ENCODE assay signal across 8 mouse cellular contexts in the genomic region with DNA sequence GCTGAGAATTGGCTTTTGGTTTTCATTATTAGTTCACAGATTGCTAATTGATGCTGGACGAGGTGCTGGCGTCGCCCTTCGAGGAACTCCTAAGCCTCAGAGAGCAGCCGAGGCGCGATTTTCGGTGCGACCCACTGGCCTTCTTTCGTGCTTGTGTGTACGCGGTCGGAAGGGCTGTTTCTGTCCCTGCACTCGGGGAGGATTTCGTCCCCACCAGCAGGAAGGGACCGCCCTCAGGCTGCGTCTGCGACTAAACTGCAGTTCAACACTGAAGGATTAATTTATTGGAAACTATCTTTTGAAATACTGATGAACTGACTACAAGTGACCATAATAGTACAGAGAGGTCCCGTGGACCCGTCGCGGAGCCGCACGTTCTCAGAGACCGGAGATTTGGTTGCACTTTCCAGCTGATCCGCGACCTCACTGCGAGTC.
A peak's percentile ranks its signal among the peaks of the same experiment; 100 is the strongest.
DNase-seq lines count a peak whose midpoint lies in the region; ATAC-seq and TF ChIP-seq lines count a peak whose summit lies in the region.

No protein-coding gene starts in this region.

- ATAC-seq in forebrain, embryonic 11.5 days (replicated peaks; ENCODE audit: low FRiP score): peak; percentile 58
- no peak for ATAC-seq in hindbrain, embryonic 16.5 days
- ATAC-seq in limb, embryonic 12.5 days (ENCODE audit: insufficient number of reproducible peaks, insufficient read depth, low FRiP score, low TSS enrichment, low read depth): no peak
- ATAC-seq in midbrain, embryonic 15.5 days (replicated peaks): no peak
- no peak for ATAC-seq in monocyte, adult 5-6 weeks (replicated peaks; ENCODE audit: insufficient number of reproducible peaks, low FRiP score, low TSS enrichment, poor library complexity, severe bottlenecking)

- no peak for TF ChIP-seq CTCF in testis, adult 2 months (IDR thresholded peaks at IDR 0.05; ENCODE audit: control insufficient read depth, insufficient read depth, insufficient replicate concordance, low read depth, low read length)

- WGBS in forebrain, embryonic 11.5 days: under 1% methylated on average over 28 of the region's 28 CpGs
- 1% methylated on average over 28 of the region's 28 CpGs for WGBS in hindbrain, embryonic 16.5 days
- under 1% methylated on average over 28 of the region's 28 CpGs for WGBS in limb, embryonic 12.5 days
- WGBS in midbrain, embryonic 15.5 days: under 1% methylated on average over 28 of the region's 28 CpGs

- DNase-seq in testis, postnatal 14 days (ENCODE audit: low spot score): no peak
- peak; percentile 77 for DNase-seq in forebrain, embryonic 11.5 days (ENCODE audit: low spot score)
- no peak for DNase-seq in cerebellum, adult 8-10 months

- no peak for TF ChIP-seq POLR2A in testis, adult 2 months (IDR thresholded peaks at IDR 0.05; ENCODE audit: control insufficient read depth, low read depth, low read length)

- H3K9ac ChIP-seq in forebrain, embryonic 11.5 days (ENCODE audit: low read length): peak overlapping the region; percentile 57
- H3K9ac ChIP-seq in hindbrain, embryonic 16.5 days (ENCODE audit: low read depth, low read length): peak overlapping the region; percentile 3
- peak overlapping the region; percentile 35 for H3K9ac ChIP-seq in limb, embryonic 12.5 days (replicated peaks)
- peak overlapping the region; percentile 27; the same call in 1 of the 2 replicates for H3K9ac ChIP-seq in midbrain, embryonic 15.5 days

- H3K9me3 ChIP-seq in forebrain, embryonic 11.5 days (ENCODE audit: control insufficient read depth, low read length): no peaks in the 10 kb centered on the region
- H3K9me3 ChIP-seq in hindbrain, embryonic 16.5 days (ENCODE audit: control insufficient read depth, low read length): no peaks in the 10 kb centered on the region
- H3K9me3 ChIP-seq in limb, embryonic 12.5 days: peaks cover 3% of the 10 kb centered on the region; the same call in 1 of the 2 replicates
- H3K9me3 ChIP-seq in midbrain, embryonic 15.5 days: no peaks in the 10 kb centered on the region

- no peaks in the 10 kb centered on the region for H3K36me3 ChIP-seq in testis, adult 2 months (ENCODE audit: control insufficient read depth, insufficient read depth, low read length)
- no peaks in the 10 kb centered on the region for H3K36me3 ChIP-seq in forebrain, embryonic 11.5 days (ENCODE audit: control insufficient read depth, insufficient read depth, low read length)
- no peaks in the 10 kb centered on the region for H3K36me3 ChIP-seq in hindbrain, embryonic 16.5 days (ENCODE audit: control insufficient read depth, insufficient read depth, low read length)
- no peaks in the 10 kb centered on the region for H3K36me3 ChIP-seq in limb, embryonic 12.5 days
- no peaks in the 10 kb centered on the region for H3K36me3 ChIP-seq in midbrain, embryonic 15.5 days (replicated peaks)

- peak overlapping the region; percentile 44 for H3K4me3 ChIP-seq in testis, adult 2 months (ENCODE audit: control insufficient read depth, low read depth, low read length)
- H3K4me3 ChIP-seq in forebrain, embryonic 11.5 days (ENCODE audit: low read depth, low read length): peak overlapping the region; percentile 26
- H3K4me3 ChIP-seq in hindbrain, embryonic 16.5 days (ENCODE audit: low read length): peak overlapping the region; percentile 26
- peak overlapping the region; percentile 39 for H3K4me3 ChIP-seq in limb, embryonic 12.5 days (replicated peaks)
- H3K4me3 ChIP-seq in midbrain, embryonic 15.5 days: peak overlapping the region; percentile 36

- peak overlapping the region; percentile 55 for H3K4me2 ChIP-seq in forebrain, embryonic 11.5 days (ENCODE audit: low read depth, low read length, severe bottlenecking)
- peak overlapping the region; percentile 50 for H3K4me2 ChIP-seq in hindbrain, embryonic 16.5 days (ENCODE audit: low read length)
- peak overlapping the region; percentile 65 for H3K4me2 ChIP-seq in limb, embryonic 12.5 days
- H3K4me2 ChIP-seq in midbrain, embryonic 15.5 days: peak overlapping the region; percentile 68

- no peak overlapping the region for H3K27ac ChIP-seq in testis, adult 2 months (ENCODE audit: control insufficient read depth, insufficient read depth, low read depth, low read length)
- H3K27ac ChIP-seq in forebrain, embryonic 11.5 days (ENCODE audit: low read depth, low read length): peak overlapping the region; percentile 92
- H3K27ac ChIP-seq in hindbrain, embryonic 16.5 days (ENCODE audit: low read depth, low read length): no peak overlapping the region
- no peak overlapping the region for H3K27ac ChIP-seq in limb, embryonic 12.5 days
- peak overlapping the region; percentile 63 for H3K27ac ChIP-seq in midbrain, embryonic 15.5 days

- no peaks in the 10 kb centered on the region; the same call in 1 of the 2 replicates for H3K27me3 ChIP-seq in testis, adult 2 months (ENCODE audit: control insufficient read depth, insufficient read depth, low read length)
- H3K27me3 ChIP-seq in forebrain, embryonic 11.5 days (ENCODE audit: control insufficient read depth, insufficient read depth, low read length): no peaks in the 10 kb centered on the region
- no peaks in the 10 kb centered on the region; the same call in 1 of the 2 replicates for H3K27me3 ChIP-seq in hindbrain, embryonic 16.5 days (replicated peaks; ENCODE audit: control insufficient read depth, insufficient read depth, low read length)
- peaks cover 28% of the 10 kb centered on the region; the same call in 1 of the 2 replicates for H3K27me3 ChIP-seq in limb, embryonic 12.5 days
- no peaks in the 10 kb centered on the region; the same call in 1 of the 2 replicates for H3K27me3 ChIP-seq in midbrain, embryonic 15.5 days (replicated peaks)

- peaks cover 8% of the 10 kb centered on the region for H3K4me1 ChIP-seq in testis, adult 2 months (ENCODE audit: control insufficient read depth, insufficient read depth, low read length)
- H3K4me1 ChIP-seq in forebrain, embryonic 11.5 days (replicated peaks; ENCODE audit: control insufficient read depth, insufficient read depth, low read length): peaks cover 14% of the 10 kb centered on the region
- peaks cover 4% of the 10 kb centered on the region for H3K4me1 ChIP-seq in hindbrain, embryonic 16.5 days (ENCODE audit: control insufficient read depth, insufficient read depth, low read depth, low read length)
- peaks cover 13% of the 10 kb centered on the region for H3K4me1 ChIP-seq in limb, embryonic 12.5 days (replicated peaks)
- peaks cover 14% of the 10 kb centered on the region for H3K4me1 ChIP-seq in midbrain, embryonic 15.5 days

Comparison
In these comparisons a context has a peak if more than half of its experiments do, and no peak if none do; other contexts are left out.
1. H3K27ac ChIP-seq: peak in forebrain, embryonic 11.5 days (single experiment) and midbrain, embryonic 15.5 days (single experiment); none in testis, adult 2 months (single experiment), hindbrain, embryonic 16.5 days (single experiment) and limb, embryonic 12.5 days (single experiment).
2. H3K9ac ChIP-seq: peak in every context shown above with its lines; median percentile 57 in forebrain, embryonic 11.5 days; 35 in limb, embryonic 12.5 days; 27 in midbrain, embryonic 15.5 days; 3 in hindbrain, embryonic 16.5 days.
3. Peak in every context shown above with its lines, with median percentiles within 50 percentile points of each other: H3K4me3 ChIP-seq and H3K4me2 ChIP-seq.